Mouse (Mus musculus) right cerebral cortex, postnatal 4 days (tissue): ENCODE measurements around the gene Lrch3.
"Not testable (repeated sequence)": the region's sequence is repeated elsewhere in the genome, so short reads cannot be mapped to it uniquely, and the experiment has no call there.

Source experiments
- DNase-seq: peaks from one replicate; pipeline ENCODE4 v3.0.0-alpha.2; 2022

The Lrch3 gene

GRCm38 (mm10) chr16:33056786-33057185 is 142.9 kb downstream of the Lrch3 start:
- no peak for DNase-seq

GRCm38 (mm10) chr16:33058033-33058432 is 144.1 kb downstream of the Lrch3 start:
- no peak for DNase-seq

GRCm38 (mm10) chr16:33058656-33059055 is 144.8 kb downstream of the Lrch3 start:
- not testable (repeated sequence) for DNase-seq

- DNase-seq, result no peak
Observed at GRCm38 (mm10) chr16:33059471-33059870, 145.6 kb downstream of the Lrch3 start.

GRCm38 (mm10) chr16:33060926-33061325 is 147.0 kb downstream of the Lrch3 start:
- no peak for DNase-seq

- DNase-seq, result no peak
Observed at GRCm38 (mm10) chr16:33061400-33061799, 147.5 kb downstream of the Lrch3 start.

GRCm38 (mm10) chr16:33062024-33062681 is 148.3 kb downstream of the Lrch3 start, which contains the start of gene Lmln:
Lmln (plus strand) TSS chr16:33062521.
- peak; percentile 81 for DNase-seq

GRCm38 (mm10) chr16:33062682-33063131 is 148.8 kb downstream of the Lrch3 start:
- DNase-seq, result peak; percentile 49

- no peak for DNase-seq
Observed at GRCm38 (mm10) chr16:33063267-33063666, 149.4 kb downstream of the Lrch3 start.

- no peak for DNase-seq
Observed at GRCm38 (mm10) chr16:33064636-33065035, 150.7 kb downstream of the Lrch3 start.
